Mouse (Mus musculus) liver, embryonic 14.5 days (tissue): Measurements from ENCODE around the gene Xylt1.

ENCODE experiments used
- CTCF ChIP-seq: IDR thresholded peaks from 2 replicates; pipeline ENCODE4 v1.5.1; 2016; ENCODE audit warnings: antibody characterized with exemption, low read depth, control low read depth
- EP300 ChIP-seq: IDR thresholded peaks from 2 replicates; pipeline ENCODE4 v1.6.1; 2016; ENCODE audit warnings: antibody characterized with exemption, low read depth

- no peak for TF ChIP-seq CTCF
- no peak for TF ChIP-seq EP300
Observed at GRCm38 (mm10) chr7:117612788-117613473, 232.2 kb downstream of the Xylt1 start.
